Mouse (Mus musculus): ENCODE measurements around the gene Ctnnd1.

DNA sequence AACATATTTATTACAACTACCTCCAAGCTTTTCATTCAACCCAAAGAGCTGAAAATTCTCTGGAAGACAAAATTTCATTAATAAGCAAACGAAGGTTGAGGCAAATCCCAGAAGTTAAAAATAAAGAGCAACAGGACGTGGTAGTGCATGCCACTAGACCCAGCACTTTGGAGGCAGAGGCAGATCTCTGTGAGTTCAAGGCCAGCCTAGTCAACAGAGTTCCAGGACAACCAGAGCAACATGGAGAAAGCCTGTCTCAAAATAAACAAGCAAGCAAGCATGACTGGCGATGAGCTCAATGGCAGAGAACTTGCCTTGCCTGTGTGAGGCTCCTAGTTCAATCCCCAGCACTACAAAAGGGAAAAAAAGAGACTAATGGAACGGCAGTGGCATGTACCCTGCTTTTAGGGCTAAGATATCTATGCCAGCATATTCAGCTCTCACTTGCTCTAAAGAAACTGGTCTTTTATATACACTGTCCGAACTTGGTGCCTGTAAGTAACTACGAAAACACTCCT lies 3.5 kb downstream of the Ctnnd1 start:
- TF ChIP-seq CTCF (IDR thresholded peaks at IDR 0.05) (no peak), POLR2A (IDR thresholded peaks at IDR 0.05; ENCODE audit: insufficient read depth, low read depth, low read length) (no peak)
